Mouse (Mus musculus) MEL (cell line): ENCODE measurements at regions not wholly inside any gene's neighbourhood (a gene's known extent, or its start where the extent isn't known, plus 50 kb on each side); places are given as distances from the start of the nearest gene placed in this dataset.

Experiments used
- DNase-seq: peaks from one replicate; pipeline ENCODE4 v3.0.0; 2011; ENCODE audit warnings: low read depth, low spot score
- H3K27ac ChIP-seq: 2 replicates; pipeline ENCODE4 v1.5.1; 2012; ENCODE audit warnings: low read depth, mild to moderate bottlenecking, control low read depth, low read length, moderate library complexity; ENCODE audit not compliant: control insufficient read depth
- H3K27me3 ChIP-seq, 2 experiments: fragments of 150-350 bp in 1 of 2; sonication (generic) in 1 of 2; 2 replicates each; pipeline ENCODE4 v1.6.1; 2012; ENCODE audit warnings: low read length in 2 of 2, mild to moderate bottlenecking in 2 of 2, improper control_type of control experiment in 1 of 2, moderate library complexity in 1 of 2; ENCODE audit not compliant: insufficient read depth in 2 of 2, control insufficient read depth in 1 of 2
- H3K36me3 ChIP-seq, 2 experiments: 2 replicates each; pipeline ENCODE4 v1.6.1; 2012 to 2014; ENCODE audit warnings: low read length in 2 of 2, improper control_type of control experiment in 1 of 2, inconsistent platforms in 1 of 2, mild to moderate bottlenecking in 1 of 2; ENCODE audit not compliant: insufficient read depth in 2 of 2, control insufficient read depth in 1 of 2
- H3K4me1 ChIP-seq, 2 experiments: fragments of 150-350 bp in 1 of 2; sonication (generic) in 1 of 2; 2 replicates each; pipeline ENCODE4 v1.6.1; 2012; ENCODE audit warnings: low read length in 2 of 2, improper control_type of control experiment in 1 of 2, mild to moderate bottlenecking in 1 of 2; ENCODE audit not compliant: insufficient read depth in 2 of 2, control insufficient read depth in 1 of 2
- H3K4me3 ChIP-seq, 2 experiments: fragments of 150-350 bp in 1 of 2; sonication (generic) in 1 of 2; 2 replicates each; pipeline ENCODE4 v1.5.1; 2012; ENCODE audit warnings: low read depth in 2 of 2, low read length in 2 of 2, mild to moderate bottlenecking in 2 of 2, moderate library complexity in 2 of 2, control low read depth in 1 of 2, improper control_type of control experiment in 1 of 2; ENCODE audit not compliant: control insufficient read depth in 1 of 2, insufficient read depth in 1 of 2
- H3K79me2 ChIP-seq: 2 replicates; pipeline ENCODE4 v1.6.1; 2012; ENCODE audit warnings: mild to moderate bottlenecking, low read length, moderate library complexity; ENCODE audit not compliant: control insufficient read depth, poor library complexity, insufficient read depth
- H3K9ac ChIP-seq: 2 replicates; pipeline ENCODE4 v1.6.1; 2012; ENCODE audit warnings: low read depth, mild to moderate bottlenecking, control low read depth, low read length, moderate library complexity; ENCODE audit not compliant: control insufficient read depth, poor library complexity, severe bottlenecking
- H3K9me3 ChIP-seq: fragments of 150-350 bp; sonication (generic); replicated peaks from 2 replicates; pipeline ENCODE4 v1.6.1; 2012; ENCODE audit warnings: mild to moderate bottlenecking, low read length, improper control_type of control experiment, moderate library complexity; ENCODE audit not compliant: insufficient read depth
- CTCF ChIP-seq, 3 experiments: IDR thresholded peaks in 2 of 3; conservative IDR thresholded peaks in 1 of 3; 2 replicates each; pipeline ENCODE4 v1.5.1; 2011 to 2012; ENCODE audit warnings: low read length in 3 of 3, low read depth in 2 of 3, mild to moderate bottlenecking in 2 of 3, improper control_type of control experiment in 1 of 3, inconsistent platforms in 1 of 3, mixed read lengths in 1 of 3, moderate library complexity in 1 of 3; ENCODE audit not compliant: control insufficient read depth in 1 of 3, insufficient read depth in 1 of 3, poor library complexity in 1 of 3, severe bottlenecking in 1 of 3
- KAT2A ChIP-seq: conservative IDR thresholded peaks from 2 replicates; pipeline ENCODE4 v1.6.1; 2012; ENCODE audit warnings: low read depth, low read length, improper control_type of control experiment, inconsistent platforms
- MAFK ChIP-seq: IDR thresholded peaks from 2 replicates; pipeline ENCODE4 v1.6.1; 2011; ENCODE audit warnings: low read depth, mild to moderate bottlenecking, low read length, improper control_type of control experiment, borderline replicate concordance
- MAZ ChIP-seq: IDR thresholded peaks from 2 replicates; pipeline ENCODE4 v1.6.1; 2012; ENCODE audit warnings: low read depth, mild to moderate bottlenecking, inconsistent platforms, low read length, improper control_type of control experiment
- MYC ChIP-seq: IDR thresholded peaks from 2 replicates; pipeline ENCODE4 v1.6.1; 2011; ENCODE audit warnings: low read depth, mild to moderate bottlenecking, low read length, improper control_type of control experiment, moderate library complexity
- RAD21 ChIP-seq: IDR thresholded peaks from 2 replicates; pipeline ENCODE4 v1.6.1; 2011; ENCODE audit warnings: mild to moderate bottlenecking, low read depth, low read length, improper control_type of control experiment
- SMC3 ChIP-seq: IDR thresholded peaks from 2 replicates; pipeline ENCODE4 v1.6.1; 2011; ENCODE audit warnings: low read depth, low read length, improper control_type of control experiment
- UBTF ChIP-seq: IDR thresholded peaks from 2 replicates; pipeline ENCODE4 v1.6.1; 2012; ENCODE audit warnings: low read depth, mild to moderate bottlenecking, inconsistent platforms, low read length, improper control_type of control experiment, moderate library complexity, borderline replicate concordance; ENCODE audit not compliant: insufficient read depth
- USF2 ChIP-seq, 2 experiments: IDR thresholded peaks; 2 replicates each; pipeline ENCODE4 v1.6.1; 2011 to 2012; ENCODE audit warnings: improper control_type of control experiment in 2 of 2, low read length in 2 of 2, borderline replicate concordance in 1 of 2, inconsistent platforms in 1 of 2, low read depth in 1 of 2, mild to moderate bottlenecking in 1 of 2; ENCODE audit not compliant: insufficient read depth in 1 of 2
- ZKSCAN1 ChIP-seq: IDR thresholded peaks from 2 replicates; pipeline ENCODE4 v1.6.1; 2012; ENCODE audit warnings: low read depth, mild to moderate bottlenecking, inconsistent platforms, low read length, improper control_type of control experiment, moderate library complexity

DNA sequence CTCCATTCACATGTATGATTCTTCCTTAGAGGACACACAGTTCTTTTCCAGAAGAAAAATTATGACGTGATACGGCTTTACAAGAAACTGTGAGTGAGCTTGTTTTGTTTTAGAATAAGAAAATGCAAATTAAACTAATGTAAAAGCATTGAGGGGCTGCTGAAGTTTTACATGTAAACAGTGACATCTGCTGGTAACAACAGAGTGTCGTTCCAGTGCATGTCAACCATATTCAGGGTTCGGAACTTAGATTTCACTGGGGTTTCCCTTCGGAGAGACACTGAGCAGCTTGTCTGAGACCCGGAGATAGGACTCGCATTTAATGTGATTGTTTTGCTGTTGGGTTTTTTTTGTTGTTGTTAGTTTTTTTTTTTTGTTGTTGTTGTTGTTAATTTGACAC is 148.4 kb upstream of the Ube3a start:
- H3K4me1 ChIP-seq = no peaks in the 10 kb centered on the region
- DNase-seq = peak; percentile 2

More for the DNA sequence above, 148.4 kb upstream of the Ube3a start:
- Histone ChIP-seq H3K36me3 (no peaks in the 10 kb centered on the region), H3K79me2 (no peaks in the 10 kb centered on the region), H3K9me3 (no peaks in the 10 kb centered on the region), H3K4me3 (no peak overlapping the region), H3K9ac (no peak overlapping the region), H3K27me3 (no peaks in the 10 kb centered on the region), H3K27ac (no peak overlapping the region)
- no peak for TF ChIP-seq MYC
- TF ChIP-seq MAFK = no peak
- TF ChIP-seq UBTF = no peak
- 0 out of 2 replicates have a peak, but pooled peaks have one; percentile 5 for TF ChIP-seq SMC3
- no peak for TF ChIP-seq ZKSCAN1
- TF ChIP-seq MAZ = no peak
- TF ChIP-seq KAT2A = no peak
- no peak for TF ChIP-seq USF2 (IDR thresholded peaks at IDR 0.05; ENCODE audit: borderline replicate concordance in 1 of 2, insufficient read depth in 1 of 2, low read depth in 1 of 2, low read length in 2 of 2)
- TF ChIP-seq CTCF (IDR thresholded peaks at IDR 0.05 in 2 of 3, conservative IDR thresholded peaks at IDR 0.05 in 1 of 3; ENCODE audit: control insufficient read depth in 1 of 3, insufficient read depth in 1 of 3, low read depth in 2 of 3, low read length in 3 of 3, poor library complexity in 1 of 3, severe bottlenecking in 1 of 3) = peak in 1 of 3 experiments; percentile 14; a peak in 1 of 6 replicates
- peak; percentile 4; the same call in 1 of the 2 replicates for TF ChIP-seq RAD21
